Mouse (Mus musculus) megakaryocyte-erythroid progenitor cell, adult 5 weeks (primary cell): Measurements from ENCODE around the gene Lgalsl. TPM values are rescaled to one million over a fixed set of nuclear protein-coding genes. Genes with fewer than 3 reads are reported as not detected.

ENCODE experiments used
- polyA plus RNA-seq: library from polyadenylated mRNA; stranded (reverse); fragments of >175 nt; gene quantifications from 2 replicates; pipeline ENCODE4 v1.2.3, GENCODE M21; 2012

Lgalsl gene
- polyA plus RNA-seq: 0.24 and 0.65 TPM in 2 replicates

GRCm38 (mm10) chr11:20830686-20831505 lies at the start of gene Lgalsl:
TSS of gene Lgalsl (minus strand) at chr11:20831056.

Other genes with a start within 250 kb of the Lgalsl start
- 10.9 and 11.3 TPM in 2 replicates for gene Aftph, start 89.5 kb downstream of the Lgalsl start, polyA plus RNA-seq